Mouse (Mus musculus): Measurements from ENCODE around the gene Brms1l.

Gene Brms1l

GRCm38 (mm10) chr12:55860631-55861030, 24.5 kb downstream of the Brms1l start:
- DNase-seq: no peak

GRCm38 (mm10) chr12:55867738-55868137, 31.6 kb downstream of the Brms1l start:
- no peak for DNase-seq

- DNase-seq: no peak
These were observed 33.6 kb downstream of the Brms1l start for GRCm38 (mm10) chr12:55869622-55870322.

- DNase-seq: no peak
These were observed 49.3 kb downstream of the Brms1l start for GRCm38 (mm10) chr12:55885449-55885848.

DNA sequence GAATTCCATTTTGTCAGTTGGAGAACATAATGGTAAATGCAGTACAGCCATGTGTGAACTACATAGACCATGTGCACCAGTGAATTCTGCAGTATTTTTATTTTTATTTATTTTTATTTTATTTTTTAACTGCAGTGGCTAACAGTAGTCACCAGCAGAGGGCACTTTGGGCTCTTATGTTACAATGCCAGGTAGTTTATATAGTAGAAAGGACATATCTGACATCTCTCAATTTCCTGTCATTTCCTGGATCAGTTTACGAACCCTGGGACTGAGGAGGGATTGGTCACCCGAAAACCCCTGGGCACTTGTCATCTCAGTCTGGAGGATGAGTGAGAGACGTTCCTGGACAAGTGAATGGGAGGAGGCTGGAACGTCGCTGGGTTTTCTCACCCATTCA, 52.4 kb downstream of the Brms1l start:
- DNase-seq: peak in 1 of 2 experiments; percentile 45

DNA sequence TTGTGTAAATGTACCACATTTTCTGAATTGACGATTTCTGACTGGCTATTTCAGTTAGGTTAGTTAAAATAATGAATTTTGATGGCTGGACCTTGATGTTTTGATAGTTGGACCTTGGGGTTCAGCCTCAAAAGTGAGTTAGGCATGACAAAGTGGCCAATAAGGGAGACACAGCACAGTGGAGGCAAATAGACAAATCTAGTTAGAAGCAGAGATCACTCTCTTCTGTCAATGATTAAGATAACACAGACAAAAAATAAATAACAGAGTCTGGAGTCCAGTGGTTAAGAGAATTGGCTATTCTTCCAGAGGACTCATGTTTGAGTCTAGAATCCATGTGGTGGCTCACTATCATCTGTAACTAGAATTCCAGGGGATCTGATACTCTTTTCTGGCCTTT, 68.7 kb downstream of the Brms1l start:
- DNase-seq: no peak

DNA sequence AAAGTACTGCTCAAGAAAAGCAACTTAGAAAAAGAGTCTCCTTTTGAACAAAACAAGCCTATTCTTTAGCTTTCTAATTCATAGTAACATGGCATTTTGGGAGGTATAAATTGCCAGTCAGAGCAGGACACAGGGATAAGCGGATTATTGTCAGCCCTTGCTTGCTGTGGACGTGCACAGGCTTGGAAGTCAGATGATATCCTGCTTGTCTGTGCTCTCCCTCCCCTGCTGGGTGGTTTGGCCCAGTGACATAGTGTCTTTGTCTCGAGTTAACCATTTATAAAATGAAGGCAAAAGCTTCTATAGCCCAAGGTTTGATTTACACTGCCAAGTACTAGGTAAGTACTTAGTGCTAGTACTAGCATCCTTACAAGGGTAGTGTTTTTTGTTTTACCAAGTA, 76.0 kb downstream of the Brms1l start:
- no peak for DNase-seq

DNA sequence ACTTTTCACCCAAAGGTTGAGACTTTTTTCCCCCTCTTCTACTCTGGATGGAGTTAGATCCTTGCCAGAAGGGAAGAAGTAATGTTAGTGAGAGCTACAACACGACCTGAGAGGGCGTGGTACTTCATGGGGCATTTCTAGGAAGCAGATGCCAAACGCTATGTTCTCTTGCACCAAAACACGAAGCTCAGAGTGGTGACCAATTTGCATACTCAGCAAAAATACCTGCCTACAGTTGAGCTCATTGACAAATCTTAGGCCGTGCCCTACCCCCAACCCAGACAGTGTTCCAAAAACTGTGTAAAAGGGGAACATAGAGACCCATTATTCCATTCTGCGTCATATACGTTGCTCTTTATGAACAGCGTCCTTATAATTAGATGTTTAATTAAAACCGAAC, 77.1 kb downstream of the Brms1l start:
- DNase-seq: no peak

- DNase-seq: no peak
These were observed 80.1 kb downstream of the Brms1l start for GRCm38 (mm10) chr12:55916250-55916649.

- DNase-seq: no peak
These were observed 80.9 kb downstream of the Brms1l start for GRCm38 (mm10) chr12:55917020-55917419.
